Mouse (Mus musculus): Measurements from ENCODE around the gene Il6st.

GRCm38 (mm10) chr13:112512824-112513223, 49.0 kb downstream of the Il6st start:
- no peak for TF ChIP-seq POLR2A (IDR thresholded peaks at IDR 0.05; ENCODE audit: low read depth, low read length)
- TF ChIP-seq CTCF (IDR thresholded peaks at IDR 0.05; ENCODE audit: extremely low read depth, insufficient read length, insufficient replicate concordance, low read depth, low read length): no peak
